Mouse (Mus musculus): ENCODE data around the gene Tob1.

The Tob1 gene

GRCm38 (mm10) chr11:94199771-94200170, 11.5 kb upstream of the Tob1 start:
- DNase-seq = no peak

- no peak for DNase-seq
Measured at GRCm38 (mm10) chr11:94200422-94200821, 10.8 kb upstream of the Tob1 start.

GRCm38 (mm10) chr11:94202106-94202505, 9.1 kb upstream of the Tob1 start:
- DNase-seq = no peak

GRCm38 (mm10) chr11:94203066-94203465, 8.2 kb upstream of the Tob1 start:
- DNase-seq = no peak

GRCm38 (mm10) chr11:94206398-94207114, 4.7 kb upstream of the Tob1 start:
- no peak for DNase-seq

- no peak for DNase-seq
Measured at GRCm38 (mm10) chr11:94208811-94209675, 2.2 kb upstream of the Tob1 start.

GRCm38 (mm10) chr11:94209695-94210131, 1.5 kb upstream of the Tob1 start:
- no peak for DNase-seq

- DNase-seq = peak; percentile 92
Measured at GRCm38 (mm10) chr11:94210191-94211086, 815 bp upstream of the Tob1 start.

GRCm38 (mm10) chr11:94211651-94212488, 616 bp downstream of the Tob1 start:
- DNase-seq = peak; percentile 79

GRCm38 (mm10) chr11:94212489-94212836, 1.2 kb downstream of the Tob1 start:
- DNase-seq = no peak

- no peak for DNase-seq
Measured at GRCm38 (mm10) chr11:94212997-94213396, 1.7 kb downstream of the Tob1 start.

GRCm38 (mm10) chr11:94213735-94214594, 2.7 kb downstream of the Tob1 start:
- DNase-seq = peak; percentile 50

GRCm38 (mm10) chr11:94215581-94215980, 4.3 kb downstream of the Tob1 start:
- no peak for DNase-seq

GRCm38 (mm10) chr11:94216247-94216646, 5.0 kb downstream of the Tob1 start:
- no peak for DNase-seq

GRCm38 (mm10) chr11:94221257-94221656, 10.0 kb downstream of the Tob1 start:
- no peak for DNase-seq

- no peak for DNase-seq
Measured at GRCm38 (mm10) chr11:94223531-94223930, 12.3 kb downstream of the Tob1 start.

GRCm38 (mm10) chr11:94225985-94226384, 14.7 kb downstream of the Tob1 start:
- DNase-seq = peak; percentile 64

- DNase-seq = no peak
Measured at GRCm38 (mm10) chr11:94228416-94228815, 17.2 kb downstream of the Tob1 start.

GRCm38 (mm10) chr11:94229207-94229960, 18.1 kb downstream of the Tob1 start:
- DNase-seq = no peak

- DNase-seq = no peak
Measured at GRCm38 (mm10) chr11:94230244-94230643, 19.0 kb downstream of the Tob1 start.

All from kidney, adult 18-20 months (tissue).